Mouse (Mus musculus) liver, adult 2 months (tissue): ENCODE results near the gene Aqp7. TPM values are rescaled to one million over a fixed set of nuclear protein-coding genes. Genes with fewer than 3 reads are reported as not detected.

Experiments
- DNase-seq: peaks from one replicate; pipeline ENCODE4 v3.0.0-alpha.2; 2011; ENCODE audit warnings: low read depth, low spot score; ENCODE audit errors: extremely low read depth
- H3K27ac ChIP-seq: fragments of 200-500 bp; replicated peaks from 2 replicates; pipeline ENCODE4 v1.5.1; 2012; ENCODE audit warnings: low read depth, mild to moderate bottlenecking, control low read depth, inconsistent platforms, low read length; ENCODE audit not compliant: insufficient read depth
- H3K27me3 ChIP-seq: fragments of 200-500 bp; 2 replicates; pipeline ENCODE4 v1.6.1; 2012; ENCODE audit warnings: mild to moderate bottlenecking, moderate library complexity, low read length, inconsistent platforms; ENCODE audit not compliant: control insufficient read depth, insufficient read depth
- H3K36me3 ChIP-seq: fragments of 200-500 bp; 2 replicates; pipeline ENCODE4 v1.6.1; 2012; ENCODE audit warnings: low read length, inconsistent platforms; ENCODE audit not compliant: control insufficient read depth, insufficient read depth
- H3K4me1 ChIP-seq: fragments of 200-500 bp; 2 replicates; pipeline ENCODE4 v1.6.1; 2011; ENCODE audit warnings: low read length; ENCODE audit not compliant: control insufficient read depth, insufficient read depth
- H3K4me3 ChIP-seq: fragments of 200-500 bp; 2 replicates; pipeline ENCODE4 v1.5.1; 2011; ENCODE audit warnings: low read depth, mild to moderate bottlenecking, control low read depth, low read length, moderate library complexity; ENCODE audit not compliant: insufficient read depth
- H3K79me2 ChIP-seq: fragments of 200-500 bp; 2 replicates; pipeline ENCODE4 v1.6.1; 2012; ENCODE audit warnings: inconsistent platforms, mild to moderate bottlenecking, low read length, moderate library complexity; ENCODE audit not compliant: control insufficient read depth, insufficient read depth
- H3K9ac ChIP-seq: fragments of 200-500 bp; 2 replicates; pipeline ENCODE4 v1.6.1; 2012; ENCODE audit warnings: low read depth, mild to moderate bottlenecking, control low read depth, inconsistent platforms, low read length
- CTCF ChIP-seq: fragments of 200-500 bp; IDR thresholded peaks from 2 replicates; pipeline ENCODE4 v1.5.1; 2011; ENCODE audit warnings: low read depth, low read length, control low read depth
- POLR2A ChIP-seq: fragments of 200-500 bp; IDR thresholded peaks from 2 replicates; pipeline ENCODE4 v1.6.1; 2011; ENCODE audit warnings: low read length, control low read depth; ENCODE audit not compliant: insufficient read depth; ENCODE audit errors: extremely low read depth
- WGBS: fragments of 180-500 bp; shearing (Covaris S2); methylation state at CpG from one replicate; pipeline ENCODE4 v1.1.7; 2018; 5-methylcytosine and 5-hydroxymethylcytosine counted together
- polyA plus RNA-seq: library from polyadenylated mRNA; depleted of rRNA; stranded (reverse); fragments of >200 nt; gene quantifications from 2 replicates; pipeline ENCODE4 v1.2.3, GENCODE M21; 2012
- total RNA-seq: library from RNA; depleted of rRNA; stranded (reverse); fragments of >200 nt; gene quantifications from 2 replicates; pipeline ENCODE4 v1.2.3, GENCODE M21; 2014

The Aqp7 gene
- total and polyA plus RNA-seq, 2 experiments = 0.09 to 0.26 TPM

GRCm38 (mm10) chr4:41063894-41064673 is 16.1 kb upstream of the Aqp7 start:
- no peaks in the 10 kb centered on the region for H3K27me3 ChIP-seq
- no peaks in the 10 kb centered on the region for H3K4me1 ChIP-seq
- H3K27ac ChIP-seq = no peak overlapping the region
- H3K4me3 ChIP-seq = no peak overlapping the region
- no peak overlapping the region for H3K9ac ChIP-seq
- TF ChIP-seq CTCF (peak; percentile 67), POLR2A (no peak)
- no peaks in the 10 kb centered on the region for H3K36me3 ChIP-seq
- WGBS = 29% methylated on average over 16 of the region's 16 CpGs
- H3K79me2 ChIP-seq = no peaks in the 10 kb centered on the region
- DNase-seq = peak; percentile 12

GRCm38 (mm10) chr4:41063351-41063750 is 15.4 kb upstream of the Aqp7 start:
- Histone ChIP-seq H3K36me3 (no peaks in the 10 kb centered on the region), H3K79me2 (no peaks in the 10 kb centered on the region), H3K27me3 (no peaks in the 10 kb centered on the region), H3K9ac (no peak overlapping the region), H3K4me3 (no peak overlapping the region), H3K4me1 (no peaks in the 10 kb centered on the region), H3K27ac (no peak overlapping the region)
- 56% methylated on average over 3 of the region's 3 CpGs for WGBS
- DNase-seq = no peak
- TF ChIP-seq CTCF = no peak
- no peak for TF ChIP-seq POLR2A

GRCm38 (mm10) chr4:41057361-41057760 is 9.4 kb upstream of the Aqp7 start:
- TF ChIP-seq CTCF = no peak
- no peak for TF ChIP-seq POLR2A

GRCm38 (mm10) chr4:41056742-41057332 is 8.9 kb upstream of the Aqp7 start:
- H3K9ac ChIP-seq = no peak overlapping the region
- H3K4me1 ChIP-seq = no peaks in the 10 kb centered on the region
- 64% methylated on average over 7 of the region's 7 CpGs for WGBS
- no peaks in the 10 kb centered on the region for H3K27me3 ChIP-seq
- DNase-seq = no peak
- no peaks in the 10 kb centered on the region for H3K36me3 ChIP-seq
- H3K27ac ChIP-seq = no peak overlapping the region
- no peaks in the 10 kb centered on the region for H3K79me2 ChIP-seq
- TF ChIP-seq POLR2A (no peak), CTCF (no peak)
- no peak overlapping the region for H3K4me3 ChIP-seq

More at GRCm38 (mm10) chr4:41057361-41057760, 9.4 kb upstream of the Aqp7 start:
- no peak overlapping the region for H3K4me3 ChIP-seq
- H3K27me3 ChIP-seq = no peaks in the 10 kb centered on the region
- no peaks in the 10 kb centered on the region for H3K4me1 ChIP-seq
- DNase-seq = no peak
- no peak overlapping the region for H3K9ac ChIP-seq
- no peaks in the 10 kb centered on the region for H3K36me3 ChIP-seq
- WGBS = 78% methylated on average over 9 of the region's 9 CpGs
- no peak overlapping the region for H3K27ac ChIP-seq
- H3K79me2 ChIP-seq = no peaks in the 10 kb centered on the region

- Histone ChIP-seq H3K4me3 (no peak overlapping the region), H3K79me2 (no peaks in the 10 kb centered on the region), H3K36me3 (no peaks in the 10 kb centered on the region), H3K27me3 (no peaks in the 10 kb centered on the region), H3K27ac (no peak overlapping the region), H3K9ac (no peak overlapping the region), H3K4me1 (no peaks in the 10 kb centered on the region)
- WGBS = 50% methylated on average over 1 of the region's 1 CpGs
- no peak for TF ChIP-seq POLR2A
- no peak for TF ChIP-seq CTCF
- no peak for DNase-seq
Measured at GRCm38 (mm10) chr4:41056253-41056652, 8.3 kb upstream of the Aqp7 start.

GRCm38 (mm10) chr4:41055111-41055510 is 7.2 kb upstream of the Aqp7 start:
- WGBS = 71% methylated on average over 13 of the region's 13 CpGs

More at GRCm38 (mm10) chr4:41055111-41055510, 7.2 kb upstream of the Aqp7 start:
- Histone ChIP-seq H3K4me3 (peak overlapping the region; percentile 35), H3K36me3 (no peaks in the 10 kb centered on the region), H3K79me2 (no peaks in the 10 kb centered on the region), H3K27me3 (no peaks in the 10 kb centered on the region), H3K9ac (peak overlapping the region; percentile 15; the same call in 1 of the 2 replicates), H3K4me1 (no peaks in the 10 kb centered on the region), H3K27ac (no peak overlapping the region)
- TF ChIP-seq POLR2A = no peak
- TF ChIP-seq CTCF = no peak
- no peak for DNase-seq
